Mouse (Mus musculus) G1E (cell line): ENCODE measurements around the gene Galnt18. TPM values are rescaled to one million over a fixed set of nuclear protein-coding genes. Genes with fewer than 3 reads are reported as not detected.

Experiments
- ATAC-seq: 2 replicates; pipeline ENCODE4 v1.8.0; 2016; ENCODE audit warnings: mild to moderate bottlenecking; ENCODE audit not compliant: insufficient number of reproducible peaks, poor library complexity, low FRiP score, severe bottlenecking; ENCODE audit errors: extremely low read depth
- DNase-seq: peaks from one replicate; pipeline ENCODE4 v3.0.0; 2012; ENCODE audit warnings: low spot score
- H3K27me3 ChIP-seq: 2 replicates; pipeline ENCODE4 v1.6.1; 2012; ENCODE audit warnings: mild to moderate bottlenecking, low read length, inconsistent platforms; ENCODE audit not compliant: insufficient read depth
- H3K36me3 ChIP-seq: replicated peaks from 2 replicates; pipeline ENCODE3; 2012; ENCODE audit warnings: mild to moderate bottlenecking, inconsistent platforms
- H3K4me1 ChIP-seq: 2 replicates; pipeline ENCODE4 v1.6.1; 2012; ENCODE audit warnings: low read depth, low read length, inconsistent platforms, mixed read lengths; ENCODE audit not compliant: insufficient read depth
- H3K4me3 ChIP-seq: 2 replicates; pipeline ENCODE4 v1.5.1; 2012; ENCODE audit warnings: low read depth, mild to moderate bottlenecking, inconsistent platforms, low read length, moderate library complexity, mixed read lengths
- H3K9me3 ChIP-seq: replicated peaks from 2 replicates; pipeline ENCODE4 v1.6.1; 2012; ENCODE audit warnings: inconsistent platforms
- CTCF ChIP-seq: IDR thresholded peaks from 2 replicates; pipeline ENCODE4 v1.5.1; 2012; ENCODE audit warnings: low read depth, low read length, inconsistent platforms, mixed read lengths
- GATA1 ChIP-seq: IDR thresholded peaks from 2 replicates; pipeline ENCODE4 v1.6.1; 2012; ENCODE audit warnings: borderline replicate concordance, low read length, inconsistent platforms, mixed read lengths
- GATA2 ChIP-seq: IDR thresholded peaks from 2 replicates; pipeline ENCODE4 v1.6.1; 2012; ENCODE audit warnings: low read depth, low read length, inconsistent platforms, borderline replicate concordance
- POLR2AphosphoS5 ChIP-seq: IDR thresholded peaks from 2 replicates; pipeline ENCODE4 v1.6.1; 2012; ENCODE audit warnings: low read depth, low read length, inconsistent platforms; ENCODE audit not compliant: insufficient replicate concordance
- TAL1 ChIP-seq: conservative IDR thresholded peaks from 2 replicates; pipeline ENCODE4 v1.6.1; 2012; ENCODE audit warnings: low read depth, low read length, inconsistent platforms, mixed read lengths
- polyA plus RNA-seq: library from polyadenylated mRNA; stranded (reverse); fragments of >175 nt; gene quantifications from 2 replicates; pipeline ENCODE4 v1.2.3, GENCODE M21; 2012
- total RNA-seq, 2 experiments: library from RNA; stranded (forward) in 1 of 2; stranded (reverse) in 1 of 2; fragments of 200-1000 nt in 1 of 2; fragments of >200 nt in 1 of 2; fragmentation: Nextera tagmentation in 1 of 2; gene quantifications; 2 replicates each; pipeline ENCODE4 v1.2.3; 2014 to 2017

The Galnt18 gene
- total and polyA plus RNA-seq, 3 experiments = not detected

DNA sequence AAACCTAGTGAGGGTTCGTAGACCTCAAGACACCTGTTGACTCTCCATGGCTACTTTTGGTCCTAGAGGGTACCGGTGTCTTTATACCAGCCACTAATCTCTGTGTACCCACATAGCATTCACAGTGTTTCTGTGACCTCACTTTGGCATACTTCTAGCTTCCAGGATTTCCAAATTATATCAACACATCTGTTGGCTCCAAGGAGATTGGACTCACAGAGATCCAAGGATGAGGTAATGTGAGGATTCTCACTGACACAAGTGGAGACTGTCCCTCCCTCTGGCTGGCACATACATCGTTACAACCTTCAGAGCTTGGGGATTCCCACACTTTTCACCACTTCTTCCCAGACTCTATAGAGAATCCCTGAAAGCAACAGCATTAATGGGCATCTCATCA, 173.7 kb downstream of the Galnt18 start:
- Histone ChIP-seq H3K4me3 (no peak overlapping the region), H3K9me3 (peaks cover 4% of the 10 kb centered on the region), H3K36me3 (no peaks in the 10 kb centered on the region), H3K4me1 (no peaks in the 10 kb centered on the region), H3K27me3 (no peaks in the 10 kb centered on the region)
- TF ChIP-seq CTCF = no peak
- TF ChIP-seq GATA2 = no peak
- no peak for TF ChIP-seq TAL1
- TF ChIP-seq GATA1 = no peak
- no peak for TF ChIP-seq POLR2AphosphoS5
- DNase-seq (no peak), ATAC-seq (no peak)

DNA sequence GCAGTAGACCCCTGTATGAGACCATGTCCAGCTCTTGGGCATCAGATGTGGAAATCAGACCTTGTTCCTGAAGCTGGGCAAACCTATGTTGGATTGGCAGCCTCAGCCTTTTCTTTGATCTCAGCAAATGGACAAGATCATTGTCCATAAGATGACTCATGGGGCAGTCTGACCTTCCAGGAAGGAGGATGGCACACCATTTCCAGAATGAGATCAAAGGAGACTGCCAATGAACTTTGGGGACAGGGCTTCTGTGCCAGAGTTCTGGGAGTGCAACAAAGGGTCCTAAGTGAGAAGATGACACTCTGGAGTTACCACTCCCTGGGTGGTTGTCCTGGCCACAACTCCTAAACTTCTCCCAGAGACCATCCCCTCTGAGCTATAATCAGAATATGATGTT, 174.1 kb downstream of the Galnt18 start:
- H3K27me3 ChIP-seq = no peaks in the 10 kb centered on the region
- H3K4me1 ChIP-seq = no peaks in the 10 kb centered on the region
- H3K4me3 ChIP-seq = no peak overlapping the region
- H3K36me3 ChIP-seq = no peaks in the 10 kb centered on the region
- DNase-seq = no peak
- TF ChIP-seq CTCF (no peak), POLR2AphosphoS5 (no peak)
- peaks cover 5% of the 10 kb centered on the region; the same call in 1 of the 2 replicates for H3K9me3 ChIP-seq
- no peak for ATAC-seq

DNA sequence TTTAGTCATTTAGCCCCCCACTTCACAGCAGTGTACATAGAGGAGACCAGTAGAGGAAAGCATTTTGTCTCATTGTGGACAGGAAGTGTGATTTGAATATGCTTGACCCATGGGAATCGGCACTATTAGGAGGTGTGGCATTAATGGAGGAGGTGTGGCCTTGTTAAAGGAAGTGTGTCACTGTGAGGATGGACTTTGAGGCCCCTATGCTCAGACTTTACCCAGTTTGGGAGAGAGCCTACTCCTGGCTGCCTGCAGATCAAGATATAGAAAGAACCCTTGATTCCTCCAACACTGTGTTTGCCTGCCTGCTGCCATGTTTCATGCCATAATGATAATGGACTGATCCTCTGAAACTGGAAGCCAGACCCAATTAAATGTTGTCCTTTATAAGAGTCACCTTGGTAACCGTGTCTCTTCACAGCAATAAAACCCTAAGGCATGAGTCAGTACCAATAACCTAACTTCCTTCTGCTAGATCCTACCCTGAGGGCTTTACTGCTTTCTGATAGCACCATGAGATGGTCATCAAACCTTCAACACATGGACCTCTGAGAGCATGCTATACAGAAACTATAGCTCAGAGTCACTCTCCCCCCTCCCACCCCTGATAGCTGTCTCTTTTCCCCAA, 175.1 kb downstream of the Galnt18 start:
- H3K4me1 ChIP-seq = no peaks in the 10 kb centered on the region
- DNase-seq (no peak), ATAC-seq (no peak)
- peaks cover 6% of the 10 kb centered on the region; the same call in 1 of the 2 replicates for H3K9me3 ChIP-seq
- no peak for TF ChIP-seq GATA1
- no peak for TF ChIP-seq GATA2
- no peak for TF ChIP-seq TAL1
- TF ChIP-seq POLR2AphosphoS5 = no peak
- TF ChIP-seq CTCF = no peak
- H3K36me3 ChIP-seq = no peaks in the 10 kb centered on the region
- no peak overlapping the region for H3K4me3 ChIP-seq
- H3K27me3 ChIP-seq = no peaks in the 10 kb centered on the region

DNA sequence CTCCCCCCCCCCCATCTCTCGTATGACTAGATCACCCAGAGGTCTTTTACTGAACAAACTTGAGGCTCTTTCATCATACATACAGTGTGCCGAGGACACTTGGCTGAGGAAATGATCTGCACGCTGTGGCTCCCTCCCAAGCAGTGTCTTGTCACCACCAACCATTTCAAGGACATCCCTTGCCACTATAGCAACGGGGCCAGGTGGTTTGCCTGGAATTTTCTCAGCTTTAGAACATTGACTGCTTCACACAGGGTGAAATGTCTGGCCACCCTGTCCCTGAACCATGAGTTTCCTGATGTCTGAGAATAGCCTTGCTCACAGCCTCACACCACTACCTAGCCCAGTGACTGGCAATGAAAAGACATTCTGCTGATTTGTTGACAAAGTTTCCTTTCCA, 176.6 kb downstream of the Galnt18 start:
- DNase-seq = no peak
- no peaks in the 10 kb centered on the region; the same call in 1 of the 2 replicates for H3K27me3 ChIP-seq
- H3K36me3 ChIP-seq = no peaks in the 10 kb centered on the region
- TF ChIP-seq POLR2AphosphoS5 (no peak), GATA2 (no peak), TAL1 (no peak), GATA1 (no peak), CTCF (no peak)
- no peak overlapping the region for H3K4me3 ChIP-seq
- H3K4me1 ChIP-seq = no peaks in the 10 kb centered on the region
- no peak for ATAC-seq
- peaks cover 12% of the 10 kb centered on the region; the same call in 1 of the 2 replicates for H3K9me3 ChIP-seq

DNA sequence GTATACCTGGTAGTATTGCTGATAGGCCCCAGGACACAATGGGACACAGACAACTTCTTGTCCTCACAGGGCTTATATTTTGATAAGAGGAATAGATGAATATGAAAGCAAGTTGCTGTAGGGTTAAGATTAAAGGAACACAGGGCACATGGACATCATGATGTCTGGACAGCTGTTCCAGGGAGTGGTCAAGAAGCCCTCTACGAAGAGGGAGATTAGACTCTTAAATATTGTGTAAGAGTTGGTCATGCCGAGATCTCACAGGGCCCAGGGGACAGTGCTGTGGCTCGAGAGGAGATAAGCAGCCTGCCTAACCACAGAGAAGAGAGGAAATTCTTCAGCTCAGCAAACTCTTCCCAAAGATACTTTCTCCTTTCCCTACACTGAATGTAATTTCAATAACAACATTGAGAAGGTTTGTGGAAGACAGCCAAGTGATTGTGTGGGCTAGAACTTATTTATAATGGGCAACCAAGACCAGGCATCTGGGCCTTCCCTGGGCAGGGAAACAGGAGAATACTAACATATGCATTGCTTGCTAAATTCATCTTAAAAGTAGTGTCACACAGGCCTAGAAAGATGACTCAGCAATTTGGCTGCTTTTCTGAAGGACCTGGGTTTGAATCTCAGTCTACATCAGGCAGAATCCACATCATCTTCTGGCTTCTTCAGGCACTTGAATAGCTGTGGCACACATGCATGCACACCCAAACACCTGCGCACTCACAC, 178.3 kb downstream of the Galnt18 start:
- no peaks in the 10 kb centered on the region; the same call in 1 of the 2 replicates for H3K27me3 ChIP-seq
- no peak for ATAC-seq
- no peak for TF ChIP-seq TAL1
- TF ChIP-seq GATA2 = no peak
- no peak for TF ChIP-seq POLR2AphosphoS5
- no peak for TF ChIP-seq CTCF
- no peak for TF ChIP-seq GATA1

DNA sequence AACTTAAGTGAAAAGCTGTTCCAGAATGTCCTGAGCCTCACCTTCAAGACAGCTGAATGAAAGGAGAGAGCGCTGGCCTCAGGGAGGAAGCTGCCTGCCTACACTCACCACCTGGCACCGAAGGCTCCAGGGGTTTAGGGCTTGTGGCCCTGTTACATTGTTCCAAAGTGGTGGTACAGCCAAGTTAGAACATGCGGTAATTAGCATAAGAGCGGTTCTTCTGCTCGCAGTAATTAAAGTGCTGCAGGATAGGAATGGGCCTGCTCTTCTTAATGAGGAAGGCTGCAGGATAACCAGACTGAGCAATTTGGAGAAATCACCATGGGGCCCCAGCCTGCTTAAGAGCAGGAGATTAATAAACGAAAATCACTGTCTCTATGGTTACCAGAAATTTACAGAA, 179.0 kb downstream of the Galnt18 start:
- H3K36me3 ChIP-seq = no peaks in the 10 kb centered on the region
- no peak overlapping the region for H3K4me3 ChIP-seq
- H3K4me1 ChIP-seq = no peaks in the 10 kb centered on the region
- ATAC-seq (no peak), DNase-seq (no peak)
- no peaks in the 10 kb centered on the region; the same call in 1 of the 2 replicates for H3K27me3 ChIP-seq
- H3K9me3 ChIP-seq = peaks cover 16% of the 10 kb centered on the region
- TF ChIP-seq GATA1 (no peak), GATA2 (no peak), TAL1 (no peak), CTCF (no peak), POLR2AphosphoS5 (no peak)

More for the DNA sequence above, 178.3 kb downstream of the Galnt18 start:
- no peak overlapping the region for H3K4me3 ChIP-seq
- peaks cover 16% of the 10 kb centered on the region for H3K9me3 ChIP-seq
- H3K4me1 ChIP-seq = no peaks in the 10 kb centered on the region
- no peak for DNase-seq
- no peaks in the 10 kb centered on the region for H3K36me3 ChIP-seq

DNA sequence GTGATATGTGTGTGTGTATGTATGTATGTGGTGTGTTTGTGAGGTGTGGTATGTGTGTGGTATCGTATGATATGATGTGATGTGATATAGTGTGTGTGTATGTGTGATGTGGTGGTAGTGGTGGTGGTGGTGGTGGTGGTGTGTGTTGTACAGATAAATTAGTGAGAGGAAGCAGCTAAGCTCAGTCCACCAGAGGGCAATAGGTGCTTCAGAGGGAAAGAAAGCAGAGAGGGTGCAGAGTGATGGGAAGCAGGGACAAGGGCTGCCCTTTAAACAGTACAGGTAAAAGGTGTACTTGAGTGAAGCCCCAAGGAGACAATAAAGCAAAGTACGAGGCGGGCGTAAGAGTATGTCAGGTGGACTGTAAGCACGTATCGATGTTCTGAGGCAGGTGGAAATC, 186.1 kb downstream of the Galnt18 start:
- no peak overlapping the region for H3K4me3 ChIP-seq
- ATAC-seq (no peak), DNase-seq (no peak)
- peaks cover 2% of the 10 kb centered on the region; the same call in 1 of the 2 replicates for H3K27me3 ChIP-seq
- H3K9me3 ChIP-seq = peaks cover 31% of the 10 kb centered on the region
- H3K36me3 ChIP-seq = no peaks in the 10 kb centered on the region
- TF ChIP-seq POLR2AphosphoS5 (no peak), TAL1 (no peak), CTCF (no peak)
- no peaks in the 10 kb centered on the region for H3K4me1 ChIP-seq
